Mouse (Mus musculus): ENCODE results near the gene Elf2. TPM values are rescaled to one million over a fixed set of nuclear protein-coding genes. Genes with fewer than 3 reads are reported as not detected.

Elf2 gene
- total and polyA plus RNA-seq, 3 experiments, result 38.0 to 53.3 (median 46.5) TPM

DNA sequence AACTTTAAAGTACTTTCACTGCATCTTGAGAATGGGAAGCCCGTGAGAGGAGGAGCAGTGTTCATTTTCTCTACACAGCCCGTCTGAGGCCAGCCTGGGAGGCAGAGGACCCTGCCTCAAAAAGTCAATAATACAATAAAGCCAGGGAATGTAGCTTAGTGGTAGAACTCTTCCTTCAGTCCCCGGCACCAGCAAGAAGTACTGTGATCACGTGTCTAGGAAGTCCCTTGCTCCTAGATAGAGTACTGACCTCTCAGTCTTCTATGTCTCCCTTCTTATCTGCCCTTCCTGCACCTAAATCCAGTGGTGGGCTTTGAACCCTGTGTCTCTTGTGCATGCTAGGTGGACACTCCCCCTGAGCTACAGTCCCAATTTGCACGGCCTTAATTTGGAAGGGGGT, 109.6 kb downstream of the Elf2 start:
- no peaks in the 10 kb centered on the region for H3K27me3 ChIP-seq (ENCODE audit: control insufficient read depth in 1 of 2, insufficient read depth in 2 of 2, low read length in 2 of 2)
- DNase-seq (ENCODE audit: low read depth, low spot score), result peak; percentile 37
- H3K27ac ChIP-seq (ENCODE audit: control insufficient read depth, low read depth, low read length), result peak overlapping the region; percentile 97
- H3K4me3 ChIP-seq (ENCODE audit: control insufficient read depth in 1 of 2, insufficient read depth in 1 of 2, low read depth in 2 of 2, low read length in 2 of 2), result peak overlapping the region in 1 of 2 experiments; percentile 24; a peak in 2 of 4 replicates
- peak; percentile 56; the same call in 1 of the 2 replicates for TF ChIP-seq MAX (IDR thresholded peaks at IDR 0.05; ENCODE audit: low read length)
- TF ChIP-seq USF1 (IDR thresholded peaks at IDR 0.05; ENCODE audit: low read depth, low read length), result peak; percentile 85
- no peak for TF ChIP-seq ZNF384 (IDR thresholded peaks at IDR 0.05; ENCODE audit: low read depth, low read length)
- no peak for TF ChIP-seq GATA1 (IDR thresholded peaks at IDR 0.05; ENCODE audit: low read depth, low read length)
- no peak for TF ChIP-seq CTCF (IDR thresholded peaks at IDR 0.05 in 2 of 3, conservative IDR thresholded peaks at IDR 0.05 in 1 of 3; ENCODE audit: control insufficient read depth in 1 of 3, insufficient read depth in 1 of 3, low read depth in 2 of 3, low read length in 3 of 3, poor library complexity in 1 of 3, severe bottlenecking in 1 of 3)
- peak in 1 of 2 experiments; percentile 52; a peak in 1 of 4 replicates for TF ChIP-seq USF2 (IDR thresholded peaks at IDR 0.05; ENCODE audit: borderline replicate concordance in 1 of 2, insufficient read depth in 1 of 2, low read depth in 1 of 2, low read length in 2 of 2)
- TF ChIP-seq BHLHE40 (IDR thresholded peaks at IDR 0.05; ENCODE audit: borderline replicate concordance, low read depth, low read length), result peak; percentile 22; the same call in 1 of the 2 replicates
- peak in 1 of 2 experiments; percentile 39; a peak in 1 of 4 replicates for TF ChIP-seq EP300 (IDR thresholded peaks at IDR 0.05; ENCODE audit: low read depth in 1 of 2, low read length in 2 of 2)
- H3K9ac ChIP-seq (ENCODE audit: control insufficient read depth, low read depth, low read length, poor library complexity, severe bottlenecking), result peak overlapping the region; percentile 58
- H3K79me2 ChIP-seq (ENCODE audit: control insufficient read depth, insufficient read depth, low read length, poor library complexity), result peaks cover 58% of the 10 kb centered on the region
- peaks cover 0 to 80% of the 10 kb centered on the region in 2 experiments; a peak in 2 of 4 replicates for H3K36me3 ChIP-seq (ENCODE audit: control insufficient read depth in 1 of 2, insufficient read depth in 2 of 2, low read length in 2 of 2)
- H3K4me1 ChIP-seq (ENCODE audit: control insufficient read depth in 1 of 2, insufficient read depth in 2 of 2, low read length in 2 of 2), result peaks cover 39 to 73% of the 10 kb centered on the region in 2 experiments
- H3K9me3 ChIP-seq (replicated peaks; ENCODE audit: insufficient read depth, low read length), result no peaks in the 10 kb centered on the region

- peak; percentile 88 for DNase-seq (ENCODE audit: low read depth, low spot score)
- H3K4me1 ChIP-seq (ENCODE audit: control insufficient read depth in 1 of 2, insufficient read depth in 2 of 2, low read length in 2 of 2), result peaks cover 39 to 73% of the 10 kb centered on the region in 2 experiments
- peaks cover 0 to 80% of the 10 kb centered on the region in 2 experiments; a peak in 2 of 4 replicates for H3K36me3 ChIP-seq (ENCODE audit: control insufficient read depth in 1 of 2, insufficient read depth in 2 of 2, low read length in 2 of 2)
- no peaks in the 10 kb centered on the region for H3K9me3 ChIP-seq (replicated peaks; ENCODE audit: insufficient read depth, low read length)
- no peaks in the 10 kb centered on the region for H3K27me3 ChIP-seq (ENCODE audit: control insufficient read depth in 1 of 2, insufficient read depth in 2 of 2, low read length in 2 of 2)
- peak overlapping the region; percentile 58 for H3K9ac ChIP-seq (ENCODE audit: control insufficient read depth, low read depth, low read length, poor library complexity, severe bottlenecking)
- H3K27ac ChIP-seq (ENCODE audit: control insufficient read depth, low read depth, low read length), result peak overlapping the region; percentile 97
- H3K79me2 ChIP-seq (ENCODE audit: control insufficient read depth, insufficient read depth, low read length, poor library complexity), result peaks cover 59% of the 10 kb centered on the region
- peak overlapping the region in 1 of 2 experiments; percentile 24; a peak in 2 of 4 replicates for H3K4me3 ChIP-seq (ENCODE audit: control insufficient read depth in 1 of 2, insufficient read depth in 1 of 2, low read depth in 2 of 2, low read length in 2 of 2)
- TF ChIP-seq POLR2AphosphoS2 (IDR thresholded peaks at IDR 0.05; ENCODE audit: low read length) (no peak), ETS1 (IDR thresholded peaks at IDR 0.05; ENCODE audit: low read depth, low read length) (peak; percentile 85), NELFE (IDR thresholded peaks at IDR 0.05; ENCODE audit: low read depth, low read length) (no peak), GABPA (IDR thresholded peaks at IDR 0.05; ENCODE audit: low read depth, low read length) (no peak), SMC3 (IDR thresholded peaks at IDR 0.05; ENCODE audit: low read depth, low read length) (no peak), E2F4 (IDR thresholded peaks at IDR 0.05; ENCODE audit: borderline replicate concordance, low read depth, low read length) (no peak), ELF1 (IDR thresholded peaks at IDR 0.05; ENCODE audit: low read depth, low read length) (no peak), TAL1 (IDR thresholded peaks at IDR 0.05; ENCODE audit: low read length) (peak; percentile 88), MEF2A (IDR thresholded peaks at IDR 0.05; ENCODE audit: extremely low read depth, insufficient replicate concordance, low read depth, low read length, poor library complexity, severe bottlenecking) (no peak), ZKSCAN1 (IDR thresholded peaks at IDR 0.05; ENCODE audit: low read depth, low read length) (no peak), EP300 (IDR thresholded peaks at IDR 0.05; ENCODE audit: low read depth in 1 of 2, low read length in 2 of 2) (peak; percentile 50 to 71), KAT2A (conservative IDR thresholded peaks at IDR 0.05; ENCODE audit: low read depth, low read length) (no peak), POLR2AphosphoS5 (IDR thresholded peaks at IDR 0.05; ENCODE audit: borderline replicate concordance, low read depth, low read length) (no peak), USF1 (IDR thresholded peaks at IDR 0.05; ENCODE audit: low read depth, low read length) (no peak), USF2 (IDR thresholded peaks at IDR 0.05; ENCODE audit: borderline replicate concordance in 1 of 2, insufficient read depth in 1 of 2, low read depth in 1 of 2, low read length in 2 of 2) (no peak), TBP (IDR thresholded peaks at IDR 0.05; ENCODE audit: low read depth, low read length) (peak; percentile 52), RAD21 (IDR thresholded peaks at IDR 0.05; ENCODE audit: low read depth, low read length) (no peak), RCOR1 (IDR thresholded peaks at IDR 0.05; ENCODE audit: low read depth, low read length) (peak; percentile 54), CHD1 (IDR thresholded peaks at IDR 0.05; ENCODE audit: low read depth, low read length) (no peak), TCF12 (IDR thresholded peaks at IDR 0.05; ENCODE audit: low read depth, low read length) (peak; percentile 76), ZNF384 (IDR thresholded peaks at IDR 0.05; ENCODE audit: low read depth, low read length) (peak; percentile 31; the same call in 1 of the 2 replicates), MAX (IDR thresholded peaks at IDR 0.05; ENCODE audit: low read length) (peak; percentile 87), MYC (IDR thresholded peaks at IDR 0.05; ENCODE audit: low read depth, low read length) (peak; percentile 88), MYB (IDR thresholded peaks at IDR 0.05; ENCODE audit: low read depth, low read length) (peak; percentile 64; the same call in 1 of the 2 replicates), BHLHE40 (IDR thresholded peaks at IDR 0.05; ENCODE audit: borderline replicate concordance, low read depth, low read length) (peak; percentile 51; the same call in 1 of the 2 replicates), MXI1 (IDR thresholded peaks at IDR 0.05; ENCODE audit: low read depth, low read length) (peak; percentile 91)
These were observed 110.2 kb downstream of the Elf2 start for GRCm38 (mm10) chr3:51230146-51230835.
